Mouse (Mus musculus): ENCODE data around the gene Cd3e.
"Not testable (repeated sequence)": the region's sequence is repeated elsewhere in the genome, so short reads cannot be mapped to it uniquely, and the experiment has no call there.

GRCm38 (mm10) chr9:45037803-45038202 is 28.4 kb upstream of the Cd3e start:
- TF ChIP-seq CTCF, POLR2A (IDR thresholded peaks at IDR 0.05; ENCODE audit: insufficient read depth, low read depth, low read length): not testable (repeated sequence)

Measured in olfactory bulb, adult 2 months (tissue).